Mouse (Mus musculus) mature B cell (primary cell): ENCODE results near the gene Qk.

Source experiments
- in situ Hi-C: fragments of 300-500 bp; cut with MboI; formaldehyde crosslinking; loops from 2 replicates; pipeline ENCODE4 v1.14.3; 2019

Qk gene

GRCm38 (mm10) chr17:10251252-10251958, 68.2 kb downstream of the Qk start:
- in situ Hi-C loops = no loop called here

- in situ Hi-C loops = no loop called here
Measured at GRCm38 (mm10) chr17:10240081-10240480, 79.6 kb downstream of the Qk start.

- in situ Hi-C loops = no loop called here
Measured at GRCm38 (mm10) chr17:10236595-10236994, 83.1 kb downstream of the Qk start.

- in situ Hi-C loops = no loop called here
Measured at GRCm38 (mm10) chr17:10232406-10232805, 87.2 kb downstream of the Qk start.

- in situ Hi-C loops = no loop called here
Measured at GRCm38 (mm10) chr17:10227798-10228538, 91.7 kb downstream of the Qk start.

- in situ Hi-C loops = no loop called here
Measured at GRCm38 (mm10) chr17:10216164-10216563, 103.5 kb downstream of the Qk start.

- in situ Hi-C loops = no loop called here
Measured at GRCm38 (mm10) chr17:10209154-10209777, 110.4 kb downstream of the Qk start.

GRCm38 (mm10) chr17:10198662-10199061, 121.0 kb downstream of the Qk start:
- in situ Hi-C loops = no loop called here

- in situ Hi-C loops = no loop called here
Measured at GRCm38 (mm10) chr17:10198231-10198630, 121.4 kb downstream of the Qk start.

GRCm38 (mm10) chr17:10195703-10196102, 124.0 kb downstream of the Qk start:
- in situ Hi-C loops = no loop called here

GRCm38 (mm10) chr17:10190857-10191256, 128.8 kb downstream of the Qk start:
- in situ Hi-C loops = no loop called here

- in situ Hi-C loops = no loop called here
Measured at GRCm38 (mm10) chr17:10188481-10188880, 131.2 kb downstream of the Qk start.

GRCm38 (mm10) chr17:10187431-10188020, 132.1 kb downstream of the Qk start:
- in situ Hi-C loops = no loop called here

GRCm38 (mm10) chr17:10181761-10182160, 137.9 kb downstream of the Qk start:
- in situ Hi-C loops = no loop called here

GRCm38 (mm10) chr17:10177096-10177495, 142.6 kb downstream of the Qk start:
- in situ Hi-C loops = no loop called here

- in situ Hi-C loops = no loop called here
Measured at GRCm38 (mm10) chr17:10161258-10161657, 158.4 kb downstream of the Qk start.

- in situ Hi-C loops = no loop called here
Measured at GRCm38 (mm10) chr17:10160415-10160814, 159.2 kb downstream of the Qk start.

GRCm38 (mm10) chr17:10152808-10153413, 166.7 kb downstream of the Qk start:
- in situ Hi-C loops = no loop called here
